Mouse (Mus musculus) CD4-positive helper T cell, adult 2 months (primary cell): ENCODE results near the gene Slc22a4.
"Not testable (repeated sequence)": the region's sequence is repeated elsewhere in the genome, so short reads cannot be mapped to it uniquely, and the experiment has no call there.

Experiments
- DNase-seq: peaks from one replicate; pipeline ENCODE4 v3.0.0-alpha.2; 2012; ENCODE audit warnings: low read depth, missing footprints, low spot score

The Slc22a4 gene

GRCm38 (mm10) chr11:54057428-54057827 is 29.5 kb upstream of the Slc22a4 start:
- DNase-seq: no peak

- DNase-seq: no peak
Observed at GRCm38 (mm10) chr11:54056132-54056531, 28.2 kb upstream of the Slc22a4 start.

GRCm38 (mm10) chr11:54054257-54054656 is 26.4 kb upstream of the Slc22a4 start:
- DNase-seq: peak; percentile 64

- DNase-seq: no peak
Observed at GRCm38 (mm10) chr11:54053090-54053489, 25.2 kb upstream of the Slc22a4 start.

GRCm38 (mm10) chr11:54052128-54052527 is 24.2 kb upstream of the Slc22a4 start:
- DNase-seq: no peak

GRCm38 (mm10) chr11:54051161-54051560 is 23.3 kb upstream of the Slc22a4 start:
- no peak for DNase-seq

GRCm38 (mm10) chr11:54050205-54050604 is 22.3 kb upstream of the Slc22a4 start:
- DNase-seq: no peak

GRCm38 (mm10) chr11:54040676-54041075 is 12.8 kb upstream of the Slc22a4 start:
- no peak for DNase-seq

GRCm38 (mm10) chr11:54032872-54033271 is 5.0 kb upstream of the Slc22a4 start:
- DNase-seq: not testable (repeated sequence)

GRCm38 (mm10) chr11:54028997-54029396 is 1.1 kb upstream of the Slc22a4 start:
- no peak for DNase-seq

GRCm38 (mm10) chr11:54027131-54028043 is 503 bp downstream of the Slc22a4 start:
- no peak for DNase-seq

GRCm38 (mm10) chr11:54026491-54027041 is 1.3 kb downstream of the Slc22a4 start:
- no peak for DNase-seq

GRCm38 (mm10) chr11:54021396-54022093 is 6.3 kb downstream of the Slc22a4 start:
- DNase-seq: no peak

- DNase-seq: peak; percentile 8
Observed at GRCm38 (mm10) chr11:54018893-54019732, 8.8 kb downstream of the Slc22a4 start.

- DNase-seq: peak; percentile 65
Observed at GRCm38 (mm10) chr11:54017596-54017995, 10.3 kb downstream of the Slc22a4 start.

GRCm38 (mm10) chr11:54016051-54016450 is 11.8 kb downstream of the Slc22a4 start:
- DNase-seq: no peak

GRCm38 (mm10) chr11:54012961-54013360 is 14.9 kb downstream of the Slc22a4 start:
- no peak for DNase-seq

GRCm38 (mm10) chr11:54011255-54011654 is 16.6 kb downstream of the Slc22a4 start:
- no peak for DNase-seq

- no peak for DNase-seq
Observed at GRCm38 (mm10) chr11:54008416-54008920, 19.4 kb downstream of the Slc22a4 start.

- DNase-seq: no peak
Observed at GRCm38 (mm10) chr11:54007717-54008116, 20.2 kb downstream of the Slc22a4 start.

GRCm38 (mm10) chr11:54006901-54007300 is 21.0 kb downstream of the Slc22a4 start:
- DNase-seq: no peak
